Mouse (Mus musculus) layer of hippocampus, postnatal 14 days (tissue): ENCODE results near the gene Olfr694. TPM values are rescaled to one million over a fixed set of nuclear protein-coding genes. Genes with fewer than 3 reads are reported as not detected.
"Not testable (repeated sequence)": the region's sequence is repeated elsewhere in the genome, so short reads cannot be mapped to it uniquely, and the experiment has no call there.

Experiments used
- DNase-seq, 2 experiments: peaks; one replicate each; pipeline ENCODE4 v3.0.0; 2021 to 2022; ENCODE audit warnings: low spot score in 2 of 2, mixed read lengths in 1 of 2
- long read RNA-seq, 2 experiments: library from polyadenylated mRNA; stranded (forward); transcript quantifications; one replicate each; pipeline ENCODE4 v2.0.0; 2021
- total RNA-seq, 2 experiments: library from RNA; stranded (reverse); gene quantifications; 2 replicates each; pipeline ENCODE4 v1.2.3; 2021

Olfr694 gene
- not detected for total RNA-seq
- long read RNA-seq, experiment 1 = 0 reads
- long read RNA-seq, experiment 2 = 0 reads

GRCm38 (mm10) chr7:106691714-106692113 is at the start of gene Olfr694:
TSS of gene Olfr694 (minus strand) at chr7:106691814.
- no peak for DNase-seq

- DNase-seq = no peak
Observed at GRCm38 (mm10) chr7:106737028-106737427, 45.4 kb upstream of the Olfr694 start.

GRCm38 (mm10) chr7:106733717-106734116 is 42.1 kb upstream of the Olfr694 start:
- no peak for DNase-seq

GRCm38 (mm10) chr7:106725654-106726053 is 34.0 kb upstream of the Olfr694 start:
- DNase-seq = not testable (repeated sequence)

- no peak for DNase-seq
Observed at GRCm38 (mm10) chr7:106716296-106716695, 24.7 kb upstream of the Olfr694 start, which contains the start of gene Olfr695. TSS of gene Olfr695 (minus strand) at chr7:106716396.

- DNase-seq = no peak
Observed at GRCm38 (mm10) chr7:106711463-106711862, 19.8 kb upstream of the Olfr694 start.

GRCm38 (mm10) chr7:106707705-106708104 is 16.1 kb upstream of the Olfr694 start:
- DNase-seq = not testable (repeated sequence)

GRCm38 (mm10) chr7:106696891-106697290 is 5.3 kb upstream of the Olfr694 start:
- no peak for DNase-seq

- DNase-seq = no peak
Observed at GRCm38 (mm10) chr7:106692976-106693375, 1.4 kb upstream of the Olfr694 start.

- DNase-seq = no peak
Observed at GRCm38 (mm10) chr7:106685382-106685781, 6.2 kb downstream of the Olfr694 start.

GRCm38 (mm10) chr7:106680484-106680883 is 11.1 kb downstream of the Olfr694 start, which contains the start of gene Olfr693:
TSS of gene Olfr693 (minus strand) at chr7:106680584.
- DNase-seq = no peak

- no peak for DNase-seq
Observed at GRCm38 (mm10) chr7:106652344-106652652, 39.3 kb downstream of the Olfr694 start.

- no peak for DNase-seq
Observed at GRCm38 (mm10) chr7:106651555-106652343, 39.9 kb downstream of the Olfr694 start.

GRCm38 (mm10) chr7:106649774-106650173 is 41.8 kb downstream of the Olfr694 start:
- no peak for DNase-seq

- no peak for DNase-seq
Observed at GRCm38 (mm10) chr7:106645261-106645660, 46.4 kb downstream of the Olfr694 start.

- DNase-seq = no peak
Observed at GRCm38 (mm10) chr7:106644222-106644870, 47.3 kb downstream of the Olfr694 start.

GRCm38 (mm10) chr7:106640839-106641238 is 50.8 kb downstream of the Olfr694 start:
- DNase-seq = no peak

- no peak for DNase-seq
Observed at GRCm38 (mm10) chr7:106635560-106635959, 56.1 kb downstream of the Olfr694 start.
